Mouse (Mus musculus): ENCODE results near the gene Cyp26c1. TPM values are rescaled to one million over a fixed set of nuclear protein-coding genes. Genes with fewer than 3 reads are reported as not detected.

Gene Cyp26c1
- not detected in 2 replicates for polyA plus RNA-seq (2015; fragmentation: Nextera tagmentation; extraction: Ambion mirVana)

GRCm38 (mm10) chr19:37685281-37685680, at the start of gene Cyp26c1:
Gene Cyp26c1 (plus strand): TSS chr19:37685581.
- no peak within 1 kb of the TSS for H3K4me3 ChIP-seq (ENCODE audit: low read depth, low read length)
- no peaks in the 10 kb centered on the region for H3K9me3 ChIP-seq (replicated peaks; ENCODE audit: control insufficient read depth, low read length)
- WGBS (ENCODE audit: insufficient replicate concordance), result 71% methylated on average over 6 of the region's 6 CpGs
- H3K4me2 ChIP-seq (ENCODE audit: low read depth, low read length), result no peak within 1 kb of the TSS
- peaks cover 5% of the 10 kb centered on the region for H3K36me3 ChIP-seq (ENCODE audit: control insufficient read depth, insufficient read depth)
- no peak within 1 kb of the TSS for H3K9ac ChIP-seq (ENCODE audit: low read depth, low read length)
- no peak within 1 kb of the TSS for H3K27ac ChIP-seq (ENCODE audit: low read length)
- no peaks in the 10 kb centered on the region for H3K4me1 ChIP-seq (ENCODE audit: control insufficient read depth, low read depth, low read length)
- H3K27me3 ChIP-seq (ENCODE audit: control insufficient read depth, insufficient read depth, low read depth, low read length), result peaks cover 23% of the 10 kb centered on the region
- no peak for ATAC-seq (ENCODE audit: low read depth)

- Histone ChIP-seq H3K9me3 (replicated peaks; ENCODE audit: control insufficient read depth, low read length) (no peaks in the 10 kb centered on the region), H3K27me3 (ENCODE audit: control insufficient read depth, insufficient read depth, low read depth, low read length) (no peaks in the 10 kb centered on the region), H3K9ac (ENCODE audit: low read depth, low read length) (no peak overlapping the region), H3K4me2 (ENCODE audit: low read depth, low read length) (no peak overlapping the region), H3K4me1 (ENCODE audit: control insufficient read depth, low read depth, low read length) (no peaks in the 10 kb centered on the region), H3K4me3 (ENCODE audit: low read depth, low read length) (no peak overlapping the region), H3K27ac (ENCODE audit: low read length) (no peak overlapping the region), H3K36me3 (ENCODE audit: control insufficient read depth, insufficient read depth) (no peaks in the 10 kb centered on the region; the same call in 1 of the 2 replicates)
- ATAC-seq (ENCODE audit: low read depth), result no peak
- WGBS (ENCODE audit: insufficient replicate concordance), result 69% methylated on average over 2 of the region's 2 CpGs
Observed at GRCm38 (mm10) chr19:37647994-37648393, 37.4 kb upstream of the Cyp26c1 start.

GRCm38 (mm10) chr19:37650526-37650925, 34.9 kb upstream of the Cyp26c1 start:
- WGBS (ENCODE audit: insufficient replicate concordance), result 78% methylated on average over 2 of the region's 2 CpGs
- Histone ChIP-seq H3K27ac (ENCODE audit: low read length) (no peak overlapping the region), H3K4me1 (ENCODE audit: control insufficient read depth, low read depth, low read length) (no peaks in the 10 kb centered on the region), H3K27me3 (ENCODE audit: control insufficient read depth, insufficient read depth, low read depth, low read length) (no peaks in the 10 kb centered on the region), H3K4me3 (ENCODE audit: low read depth, low read length) (no peak overlapping the region), H3K4me2 (ENCODE audit: low read depth, low read length) (no peak overlapping the region), H3K9me3 (replicated peaks; ENCODE audit: control insufficient read depth, low read length) (no peaks in the 10 kb centered on the region), H3K9ac (ENCODE audit: low read depth, low read length) (no peak overlapping the region), H3K36me3 (ENCODE audit: control insufficient read depth, insufficient read depth) (no peaks in the 10 kb centered on the region; the same call in 1 of the 2 replicates)
- no peak for ATAC-seq (ENCODE audit: low read depth)

DNA sequence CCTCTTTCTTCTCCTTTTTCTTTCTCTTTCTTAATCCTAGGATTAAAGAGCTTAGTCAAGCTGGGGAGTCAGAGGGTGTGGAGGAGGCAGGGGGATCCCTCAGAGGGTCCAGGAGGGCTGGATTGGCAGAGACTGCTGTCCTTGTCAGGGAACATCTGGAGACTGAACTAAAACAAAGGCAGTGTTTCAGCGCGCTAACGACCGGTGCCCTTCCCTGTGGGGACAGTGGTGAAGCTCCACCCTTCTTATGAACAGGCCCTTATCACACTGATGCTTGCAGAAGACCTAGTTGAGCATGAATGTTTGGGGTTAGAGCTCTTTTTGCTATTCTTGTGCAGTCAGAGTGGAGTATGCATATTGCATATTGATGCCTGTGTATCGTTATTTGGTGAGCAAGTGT, 31.4 kb upstream of the Cyp26c1 start:
- Histone ChIP-seq H3K4me1 (ENCODE audit: control insufficient read depth, low read depth, low read length) (no peaks in the 10 kb centered on the region), H3K36me3 (ENCODE audit: control insufficient read depth, insufficient read depth) (no peaks in the 10 kb centered on the region), H3K9ac (ENCODE audit: low read depth, low read length) (no peak overlapping the region), H3K4me3 (ENCODE audit: low read depth, low read length) (no peak overlapping the region), H3K27ac (ENCODE audit: low read length) (no peak overlapping the region), H3K9me3 (replicated peaks; ENCODE audit: control insufficient read depth, low read length) (no peaks in the 10 kb centered on the region), H3K27me3 (ENCODE audit: control insufficient read depth, insufficient read depth, low read depth, low read length) (no peaks in the 10 kb centered on the region), H3K4me2 (ENCODE audit: low read depth, low read length) (no peak overlapping the region)
- WGBS (ENCODE audit: insufficient replicate concordance), result 25% methylated on average over 5 of the region's 5 CpGs
- peak; percentile 43; the same call in 1 of the 2 replicates for ATAC-seq (ENCODE audit: low read depth)

- Histone ChIP-seq H3K36me3 (ENCODE audit: control insufficient read depth, insufficient read depth) (peaks cover 2% of the 10 kb centered on the region; the same call in 1 of the 2 replicates), H3K9me3 (replicated peaks; ENCODE audit: control insufficient read depth, low read length) (no peaks in the 10 kb centered on the region), H3K4me1 (ENCODE audit: control insufficient read depth, low read depth, low read length) (no peaks in the 10 kb centered on the region), H3K9ac (ENCODE audit: low read depth, low read length) (no peak overlapping the region), H3K27ac (ENCODE audit: low read length) (no peak overlapping the region), H3K27me3 (ENCODE audit: control insufficient read depth, insufficient read depth, low read depth, low read length) (no peaks in the 10 kb centered on the region), H3K4me2 (ENCODE audit: low read depth, low read length) (no peak overlapping the region), H3K4me3 (ENCODE audit: low read depth, low read length) (no peak overlapping the region)
- ATAC-seq (ENCODE audit: low read depth), result no peak
- 55% methylated on average over 9 of the region's 9 CpGs for WGBS (ENCODE audit: insufficient replicate concordance)
Observed at GRCm38 (mm10) chr19:37656441-37656840, 28.9 kb upstream of the Cyp26c1 start.

DNA sequence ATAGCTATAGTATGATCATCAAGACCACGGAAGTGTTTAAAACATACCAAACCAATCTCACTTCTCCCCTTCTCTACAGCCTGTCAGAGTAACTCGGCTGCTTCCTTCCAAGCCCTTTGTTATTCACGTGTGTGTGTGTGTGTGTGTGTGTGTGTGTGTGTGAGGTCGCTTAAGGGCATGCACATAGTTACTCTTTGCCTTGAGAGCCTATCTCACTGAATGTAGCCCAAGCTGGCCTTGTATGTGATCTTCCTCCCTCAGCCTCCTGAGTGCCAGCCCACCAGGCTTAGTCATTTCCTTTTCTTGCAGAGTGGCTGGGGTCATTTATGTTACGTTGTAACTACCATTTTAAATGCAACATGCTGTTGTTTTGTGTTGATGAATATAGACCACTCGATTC, 20.1 kb upstream of the Cyp26c1 start:
- 47% methylated on average over 6 of the region's 6 CpGs for WGBS (ENCODE audit: insufficient replicate concordance)
- no peak for ATAC-seq (ENCODE audit: low read depth)
- H3K9me3 ChIP-seq (replicated peaks; ENCODE audit: control insufficient read depth, low read length), result no peaks in the 10 kb centered on the region

GRCm38 (mm10) chr19:37667855-37668594, 17.4 kb upstream of the Cyp26c1 start:
- Histone ChIP-seq H3K4me1 (ENCODE audit: control insufficient read depth, low read depth, low read length) (peaks cover 17% of the 10 kb centered on the region), H3K4me2 (ENCODE audit: low read depth, low read length) (peak overlapping the region; percentile 44), H3K9ac (ENCODE audit: low read depth, low read length) (no peak overlapping the region), H3K36me3 (ENCODE audit: control insufficient read depth, insufficient read depth) (no peaks in the 10 kb centered on the region), H3K9me3 (replicated peaks; ENCODE audit: control insufficient read depth, low read length) (no peaks in the 10 kb centered on the region), H3K27me3 (ENCODE audit: control insufficient read depth, insufficient read depth, low read depth, low read length) (no peaks in the 10 kb centered on the region), H3K4me3 (ENCODE audit: low read depth, low read length) (no peak overlapping the region), H3K27ac (ENCODE audit: low read length) (peak overlapping the region; percentile 61)
- 26% methylated on average over 13 of the region's 13 CpGs for WGBS (ENCODE audit: insufficient replicate concordance)
- ATAC-seq (ENCODE audit: low read depth), result peak; percentile 95

More for the DNA sequence above, 20.1 kb upstream of the Cyp26c1 start:
- peaks cover 17% of the 10 kb centered on the region for H3K4me1 ChIP-seq (ENCODE audit: control insufficient read depth, low read depth, low read length)
- no peaks in the 10 kb centered on the region for H3K27me3 ChIP-seq (ENCODE audit: control insufficient read depth, insufficient read depth, low read depth, low read length)
- H3K27ac ChIP-seq (ENCODE audit: low read length), result no peak overlapping the region
- no peak overlapping the region for H3K9ac ChIP-seq (ENCODE audit: low read depth, low read length)
- H3K36me3 ChIP-seq (ENCODE audit: control insufficient read depth, insufficient read depth), result peaks cover under 1% of the 10 kb centered on the region; the same call in 1 of the 2 replicates
- H3K4me2 ChIP-seq (ENCODE audit: low read depth, low read length), result no peak overlapping the region
- no peak overlapping the region for H3K4me3 ChIP-seq (ENCODE audit: low read depth, low read length)

DNA sequence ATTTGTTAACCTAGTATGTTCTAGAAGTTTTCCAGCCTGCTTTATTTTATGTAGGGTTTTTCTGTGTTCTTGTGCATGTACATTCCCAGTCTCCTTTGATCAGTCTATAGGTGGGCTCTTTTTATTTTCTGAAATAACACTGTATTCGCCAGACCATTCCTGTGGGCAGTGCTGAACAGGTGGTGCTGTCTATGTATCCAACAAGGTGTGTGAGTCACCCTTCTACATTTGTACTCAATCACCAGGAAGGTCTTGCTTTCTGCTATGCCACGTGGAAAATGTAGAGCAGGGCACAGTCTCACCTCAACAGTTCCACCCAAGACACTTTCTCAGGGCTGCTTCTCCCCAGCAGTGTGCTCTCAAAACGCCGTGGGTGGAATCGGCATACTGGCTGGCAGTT, 16.7 kb upstream of the Cyp26c1 start:
- H3K9ac ChIP-seq (ENCODE audit: low read depth, low read length), result no peak overlapping the region
- H3K4me1 ChIP-seq (ENCODE audit: control insufficient read depth, low read depth, low read length), result peaks cover 17% of the 10 kb centered on the region
- no peaks in the 10 kb centered on the region for H3K36me3 ChIP-seq (ENCODE audit: control insufficient read depth, insufficient read depth)
- 76% methylated on average over 5 of the region's 5 CpGs for WGBS (ENCODE audit: insufficient replicate concordance)
- no peak for ATAC-seq (ENCODE audit: low read depth)
- no peak overlapping the region for H3K4me3 ChIP-seq (ENCODE audit: low read depth, low read length)
- peak overlapping the region; percentile 50; the same call in 1 of the 2 replicates for H3K27ac ChIP-seq (ENCODE audit: low read length)
- H3K4me2 ChIP-seq (ENCODE audit: low read depth, low read length), result peak overlapping the region; percentile 44
- no peaks in the 10 kb centered on the region for H3K27me3 ChIP-seq (ENCODE audit: control insufficient read depth, insufficient read depth, low read depth, low read length)
- no peaks in the 10 kb centered on the region for H3K9me3 ChIP-seq (replicated peaks; ENCODE audit: control insufficient read depth, low read length)

DNA sequence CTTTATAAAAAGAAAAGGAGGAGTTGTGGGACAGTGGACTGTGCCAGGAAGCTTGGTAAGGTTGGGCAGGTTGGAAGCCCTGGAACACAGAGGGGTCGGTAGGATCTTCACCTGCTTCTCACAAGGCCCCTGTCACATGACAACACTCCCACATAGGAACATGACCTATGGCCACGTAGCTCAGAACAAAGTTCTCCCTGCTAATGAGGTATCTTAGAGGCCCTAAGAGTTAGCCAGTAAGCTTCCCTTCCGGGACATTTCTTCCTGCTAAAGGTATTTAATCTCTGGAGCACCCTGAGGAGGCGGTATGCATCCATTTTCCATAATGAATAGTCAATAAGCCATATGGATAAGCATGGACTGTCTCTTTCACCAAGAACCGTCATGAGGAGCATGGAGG, 15.9 kb upstream of the Cyp26c1 start:
- WGBS (ENCODE audit: insufficient replicate concordance), result 82% methylated on average over 5 of the region's 5 CpGs
- Histone ChIP-seq H3K4me1 (ENCODE audit: control insufficient read depth, low read depth, low read length) (peaks cover 17% of the 10 kb centered on the region), H3K36me3 (ENCODE audit: control insufficient read depth, insufficient read depth) (no peaks in the 10 kb centered on the region), H3K27me3 (ENCODE audit: control insufficient read depth, insufficient read depth, low read depth, low read length) (no peaks in the 10 kb centered on the region), H3K9me3 (replicated peaks; ENCODE audit: control insufficient read depth, low read length) (no peaks in the 10 kb centered on the region), H3K27ac (ENCODE audit: low read length) (no peak overlapping the region), H3K9ac (ENCODE audit: low read depth, low read length) (no peak overlapping the region), H3K4me3 (ENCODE audit: low read depth, low read length) (no peak overlapping the region), H3K4me2 (ENCODE audit: low read depth, low read length) (no peak overlapping the region)
- ATAC-seq (ENCODE audit: low read depth), result no peak
